Mouse (Mus musculus) frontal cortex, postnatal 14 days (tissue): ENCODE results near the gene Tmem262.

Source experiments
- DNase-seq, 2 experiments: peaks; one replicate each; pipeline ENCODE4 v3.0.0; 2022; ENCODE audit warnings: low spot score in 2 of 2

Tmem262 gene

DNA sequence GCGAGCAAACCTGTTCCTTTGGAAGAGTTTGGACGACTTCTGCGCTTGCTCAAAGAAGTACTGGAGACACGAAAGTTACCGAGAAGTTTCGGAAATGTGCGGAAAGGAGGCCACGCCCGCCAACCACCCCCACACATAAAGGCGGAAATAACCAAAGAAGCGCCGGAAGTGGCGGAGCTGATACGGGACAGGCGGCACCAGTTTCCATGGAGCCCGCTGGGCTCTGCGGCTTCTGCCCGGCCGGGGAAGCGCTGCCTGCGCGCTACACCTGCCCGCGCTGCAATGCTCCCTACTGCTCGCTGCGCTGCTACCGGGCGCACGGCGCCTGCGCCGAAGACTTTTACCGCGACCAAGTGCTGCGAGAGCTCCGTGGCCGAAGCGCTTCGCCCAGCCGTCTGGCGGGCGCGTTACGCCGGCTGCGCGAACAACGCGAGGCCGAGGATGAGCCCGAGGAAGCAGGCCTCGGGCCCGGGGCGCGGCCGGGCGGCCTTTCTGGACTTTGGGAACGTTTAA lies 18.8 kb upstream of the Tmem262 start, which contains the start of gene Znhit2:
Znhit2 (plus strand) TSS at position 172 of the 513 bp plus-strand sequence.
- DNase-seq = peak; percentile 89 to 93

DNA sequence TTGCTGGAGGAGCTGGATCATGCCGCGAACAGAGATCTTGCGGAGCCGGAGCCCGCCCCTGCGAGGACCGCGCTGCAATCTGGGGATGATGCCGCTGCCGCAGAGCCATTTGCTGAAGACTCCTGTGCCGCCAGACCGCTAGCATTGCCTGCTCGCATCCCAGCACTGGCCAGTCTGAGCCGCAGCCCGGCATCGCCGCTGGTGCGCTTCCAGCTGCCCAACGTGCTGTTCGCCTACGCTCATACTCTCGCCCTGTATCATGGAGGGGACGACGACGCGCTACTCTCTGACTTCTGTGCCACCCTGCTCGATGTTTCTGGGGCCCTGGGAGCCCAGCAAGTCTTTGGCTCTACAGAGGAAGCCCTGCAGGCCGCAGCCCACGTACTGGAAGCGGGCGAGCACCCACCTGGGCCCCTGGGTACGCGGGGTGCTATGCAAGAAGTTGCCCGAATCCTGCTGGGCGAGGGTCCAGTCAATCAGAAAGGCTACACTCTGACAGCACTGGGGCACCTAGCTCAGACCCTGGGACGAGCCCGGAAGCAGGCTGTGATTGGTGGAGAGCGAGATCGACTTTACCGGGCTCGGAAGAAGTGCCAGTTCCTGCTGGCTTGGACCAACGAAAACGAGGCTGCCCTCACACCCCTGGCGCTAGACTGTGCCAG lies 18.1 kb upstream of the Tmem262 start:
- DNase-seq = no peak

DNA sequence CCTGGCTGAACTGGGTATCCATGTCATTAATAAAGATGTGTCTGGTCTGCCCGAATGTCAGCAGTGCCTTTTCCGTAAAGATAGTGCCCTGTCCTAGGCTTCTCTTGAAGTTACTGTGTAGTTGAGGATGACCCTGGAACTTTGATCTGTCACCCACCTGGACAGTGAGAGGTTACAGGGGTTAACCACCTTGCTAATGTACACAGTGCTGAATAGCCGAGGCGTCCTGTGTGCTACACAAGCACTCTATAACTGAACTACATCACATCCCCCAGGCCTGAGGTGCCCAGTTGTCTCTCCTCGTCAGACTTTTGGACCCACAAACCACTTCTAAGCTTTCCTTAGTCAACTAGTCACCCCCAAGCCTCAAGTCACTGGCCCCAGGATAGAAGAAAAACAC lies 17.4 kb upstream of the Tmem262 start:
- no peak for DNase-seq

DNA sequence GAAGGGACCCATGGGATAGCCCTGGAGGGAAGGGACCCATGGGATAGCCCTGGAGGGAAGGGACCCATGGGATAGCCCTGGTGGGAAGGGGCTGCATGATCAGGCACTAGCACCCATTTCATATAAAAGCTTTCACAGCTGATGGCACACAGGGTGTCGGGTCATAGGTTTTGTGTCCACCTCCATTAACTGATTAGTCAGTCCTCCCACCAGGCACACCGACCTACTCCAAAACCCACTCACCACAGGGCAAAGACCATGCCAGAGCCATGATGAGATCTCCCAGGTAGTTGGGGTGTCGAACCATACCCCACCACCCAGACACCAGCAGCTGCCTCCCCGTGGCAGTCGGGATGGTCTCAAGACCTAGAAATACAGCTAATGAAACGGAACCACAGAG lies 16.8 kb upstream of the Tmem262 start:
- DNase-seq = no peak

DNA sequence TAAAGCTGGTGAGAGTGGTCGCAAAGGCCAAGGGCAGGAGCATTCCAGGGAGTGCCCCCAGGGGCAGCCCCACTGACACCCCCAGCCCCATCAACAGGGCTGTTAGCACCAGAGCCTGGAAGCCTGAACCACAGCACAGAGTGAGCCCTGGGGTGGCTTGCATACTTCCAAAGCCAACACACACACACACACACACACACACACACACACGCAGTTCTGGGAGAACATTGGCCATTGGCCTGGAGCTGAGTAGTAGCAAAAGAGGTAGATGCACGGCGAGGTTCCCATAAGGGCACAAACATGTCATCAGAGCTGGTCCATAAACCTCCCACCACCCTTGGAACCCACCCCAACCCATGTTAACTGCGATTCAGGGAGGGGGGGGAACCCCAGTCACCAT lies 13.3 kb upstream of the Tmem262 start:
- DNase-seq = no peak

DNA sequence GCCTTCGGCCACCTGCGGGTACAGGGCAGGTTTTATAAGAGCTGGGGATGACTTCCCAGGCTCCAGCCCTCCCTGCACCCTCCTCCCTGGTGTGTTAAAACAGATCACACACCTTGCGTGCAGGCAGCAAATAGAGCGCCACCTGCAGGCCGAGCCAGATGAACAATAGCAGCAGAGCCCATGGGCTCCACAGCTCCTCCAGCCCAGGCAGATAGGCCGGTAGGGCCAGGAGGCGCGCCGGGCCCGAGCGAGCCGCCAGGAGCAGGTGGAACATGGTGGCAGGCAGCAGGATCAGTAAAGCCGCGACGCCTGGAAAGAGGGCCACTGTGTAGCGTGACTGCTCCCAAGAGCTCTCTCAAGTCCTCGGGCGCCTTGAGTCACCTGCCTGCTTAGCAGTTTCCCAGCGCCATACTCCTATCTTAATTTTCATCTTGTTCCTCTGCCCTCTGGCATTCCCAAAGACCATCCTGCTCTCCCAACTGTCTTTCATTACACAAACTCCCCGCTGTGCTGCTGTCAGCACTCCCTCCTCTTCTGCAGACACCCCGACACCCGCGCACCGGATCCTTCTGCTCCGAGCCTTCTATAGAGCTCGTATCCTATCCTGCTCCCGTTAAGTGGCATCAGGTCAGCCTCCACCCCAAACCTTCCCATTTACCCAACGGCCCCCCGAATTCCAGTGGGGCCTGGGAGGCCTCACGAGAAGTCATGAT lies 12.7 kb upstream of the Tmem262 start:
- peak; percentile 76 to 77 for DNase-seq

DNA sequence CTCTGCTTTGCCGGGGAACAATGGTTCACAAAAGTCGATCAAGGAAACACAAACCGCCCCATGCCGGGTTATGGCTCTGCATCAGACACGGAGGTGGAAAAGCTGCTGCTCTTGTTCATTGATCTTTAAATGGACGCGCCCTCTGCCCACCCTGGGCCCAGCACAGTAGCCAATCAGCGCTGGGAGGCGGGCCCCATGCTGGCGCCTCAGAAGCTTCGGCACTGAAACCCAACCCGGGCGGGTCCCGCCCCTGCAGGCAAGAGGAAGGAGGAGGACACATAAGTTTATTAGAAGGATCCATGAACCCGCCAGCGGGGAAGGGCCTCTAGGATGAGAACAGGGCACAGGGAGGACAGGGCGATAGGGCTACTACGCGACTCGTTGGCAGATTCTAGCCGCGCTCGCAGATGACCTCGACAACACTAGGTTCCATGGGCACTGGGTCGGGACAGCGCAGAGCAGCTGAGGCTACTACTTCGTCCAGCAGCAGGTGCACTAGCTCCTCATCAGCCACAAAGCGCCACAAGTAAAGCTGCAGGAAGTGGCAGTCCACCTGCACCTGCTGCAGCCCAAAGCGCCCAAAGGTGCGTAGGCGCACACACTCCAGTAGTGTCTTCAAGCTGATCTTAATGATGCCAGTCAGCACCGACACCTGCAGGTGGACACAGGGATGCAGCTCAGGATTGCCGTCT lies 12.0 kb upstream of the Tmem262 start, which contains the start of gene Tm7sf2:
Tm7sf2 (minus strand) TSS at position 650 of the 692 bp plus-strand sequence.
- DNase-seq = peak; percentile 81 to 85

DNA sequence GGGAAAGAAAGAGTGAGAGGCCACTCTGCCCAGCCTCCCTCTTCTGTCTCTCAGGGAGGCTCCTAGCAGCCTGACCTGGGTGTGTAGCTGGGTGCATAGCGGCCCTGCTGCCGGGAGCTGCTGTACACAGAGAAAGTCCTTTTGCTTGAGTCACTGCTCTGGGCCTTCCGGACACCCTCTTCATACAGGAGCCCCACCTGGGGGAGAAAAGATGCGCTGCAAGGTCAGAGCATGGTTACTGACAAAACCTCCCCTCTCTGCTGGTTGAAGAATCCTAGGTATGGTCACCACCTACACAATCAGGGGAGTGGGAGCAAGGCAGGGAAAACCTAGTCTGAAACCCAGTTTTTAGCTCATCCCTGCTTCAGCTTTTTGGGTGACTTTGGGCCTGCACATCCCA lies 10.9 kb upstream of the Tmem262 start:
- DNase-seq = no peak

DNA sequence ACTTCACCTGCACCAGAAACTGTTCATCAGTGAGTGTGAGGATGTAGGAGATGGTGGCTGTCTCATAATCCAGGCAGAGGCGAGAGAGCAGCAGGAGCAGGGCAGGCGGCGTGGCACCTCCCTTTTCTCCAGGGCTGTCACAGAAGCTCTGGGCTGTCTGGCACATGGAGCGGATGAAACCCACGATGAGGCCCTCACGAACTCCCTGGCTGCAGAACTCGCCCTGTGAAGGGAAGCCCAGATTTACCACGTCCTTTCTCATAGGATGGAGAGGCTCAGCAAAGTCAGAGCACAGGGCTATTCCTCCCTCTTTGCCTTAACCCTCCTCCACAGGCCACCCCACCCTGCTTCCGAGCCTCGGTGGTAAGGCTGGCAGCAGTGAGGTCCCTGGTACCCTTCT lies 10.0 kb upstream of the Tmem262 start:
- DNase-seq = no peak

DNA sequence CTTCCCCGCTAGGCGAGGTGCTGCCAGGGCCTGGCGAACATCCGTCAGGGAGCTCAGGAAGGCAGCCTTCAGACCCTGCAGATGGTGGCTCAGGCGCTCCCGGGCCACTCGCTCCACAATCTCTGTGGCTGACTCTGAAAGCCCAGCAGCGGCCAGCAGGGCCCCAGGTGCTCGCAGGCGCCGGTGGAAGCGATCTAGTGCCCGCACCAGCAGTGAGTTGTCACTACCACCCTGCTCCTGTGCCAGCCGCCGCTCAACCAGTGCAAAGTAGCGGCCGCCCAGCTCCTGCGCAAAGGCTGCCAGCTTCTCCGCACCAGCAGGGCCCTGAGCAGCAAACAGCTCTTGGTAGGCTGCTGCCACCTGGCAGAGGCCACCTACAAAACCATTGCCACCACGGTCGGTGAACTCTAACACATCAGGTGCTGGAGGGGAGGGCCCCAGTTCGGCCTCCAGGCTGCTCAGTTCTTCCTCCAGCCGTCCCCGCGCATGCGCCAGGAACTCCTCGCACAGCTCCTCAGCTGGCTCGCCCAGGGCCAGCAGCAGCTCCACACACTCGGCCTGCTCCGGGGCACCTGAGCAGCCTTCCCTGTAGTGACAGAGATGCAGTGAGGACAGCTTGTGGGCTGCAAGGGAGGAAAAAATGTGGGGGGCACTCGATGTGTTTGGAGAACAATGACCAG lies 9.1 kb upstream of the Tmem262 start:
- DNase-seq = no peak

DNA sequence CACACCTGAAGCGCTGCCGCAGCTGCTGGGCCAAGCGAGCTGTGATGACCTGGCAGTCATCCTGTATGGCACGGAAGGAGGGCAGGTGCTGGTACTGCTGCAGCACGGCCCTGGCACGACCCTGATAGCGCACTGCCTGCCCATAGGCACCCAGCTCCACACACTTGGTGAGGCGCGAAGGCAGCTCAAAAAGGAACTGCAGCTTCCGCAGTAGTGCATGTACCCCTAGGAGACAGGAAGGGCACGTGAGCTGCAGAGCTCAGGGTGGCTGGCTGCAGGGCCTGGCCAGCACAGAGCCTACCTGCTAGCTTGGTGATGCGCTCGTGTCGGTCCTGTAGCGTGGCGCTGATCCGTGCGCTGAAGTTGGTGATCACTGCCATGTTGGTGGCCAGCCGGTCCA lies 8.6 kb upstream of the Tmem262 start:
- DNase-seq = no peak

DNA sequence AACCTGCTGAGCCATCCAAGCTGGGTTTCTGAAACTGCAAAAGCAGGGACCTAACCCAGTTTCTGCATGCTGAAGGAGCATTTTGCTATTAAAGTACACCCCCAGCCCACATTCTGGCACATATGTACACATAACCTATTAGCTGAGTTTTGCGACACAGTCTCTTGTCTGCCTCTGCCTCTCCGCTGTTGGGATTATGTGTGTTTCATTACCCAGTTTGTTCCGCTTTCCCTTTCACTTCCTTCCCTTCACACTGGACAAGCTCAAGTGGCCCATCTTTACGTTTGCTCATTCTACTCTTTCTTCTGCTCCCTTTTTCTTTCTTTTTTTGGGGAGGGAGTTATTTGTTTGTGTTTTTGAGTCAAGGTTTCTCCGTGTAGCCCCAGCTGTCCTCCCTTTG lies 5.9 kb upstream of the Tmem262 start:
- DNase-seq = no peak

DNA sequence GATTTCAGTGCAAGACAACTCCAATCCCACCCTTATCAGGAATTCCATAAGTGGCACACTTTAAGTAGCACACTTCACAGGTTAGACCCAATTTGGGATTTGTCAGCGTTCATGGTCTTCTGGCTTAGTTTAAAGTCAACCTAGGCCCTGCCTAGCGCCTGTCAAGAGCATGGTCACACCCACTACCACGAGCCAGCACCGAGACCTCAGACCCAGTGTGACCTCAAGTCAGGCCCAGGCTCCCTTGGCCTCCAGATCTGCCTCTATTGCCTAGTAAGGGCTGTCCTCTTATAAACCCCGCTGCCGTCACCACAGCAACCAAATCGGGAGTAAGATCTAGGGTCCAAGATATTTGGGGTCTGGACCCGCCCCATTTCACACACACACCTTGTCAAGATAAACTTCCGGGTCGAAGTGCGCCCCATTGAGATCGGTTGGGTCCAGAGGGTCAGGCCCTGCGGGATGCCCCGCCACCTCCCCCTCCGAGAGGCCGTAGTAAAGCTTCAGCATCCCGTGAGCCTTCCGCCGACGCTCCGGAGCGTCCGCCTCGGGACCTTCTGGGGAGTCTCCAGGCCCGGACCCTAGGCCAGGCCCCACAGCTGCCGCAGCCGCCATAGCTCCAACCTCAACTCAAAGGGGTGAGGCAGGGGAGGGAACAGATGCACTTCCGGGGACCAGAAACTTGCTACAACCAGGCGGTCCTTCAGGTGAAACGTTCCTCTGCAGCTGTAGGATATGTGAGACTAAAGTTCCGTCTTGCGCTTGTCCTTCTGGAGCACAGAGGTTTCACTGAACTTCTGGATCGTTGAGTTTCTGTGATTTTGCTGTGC lies 3.1 kb upstream of the Tmem262 start, which contains the start of gene Vps51:
Vps51 (minus strand) TSS at position 668 of the 830 bp plus-strand sequence.
- peak; percentile 71 to 73 for DNase-seq

DNA sequence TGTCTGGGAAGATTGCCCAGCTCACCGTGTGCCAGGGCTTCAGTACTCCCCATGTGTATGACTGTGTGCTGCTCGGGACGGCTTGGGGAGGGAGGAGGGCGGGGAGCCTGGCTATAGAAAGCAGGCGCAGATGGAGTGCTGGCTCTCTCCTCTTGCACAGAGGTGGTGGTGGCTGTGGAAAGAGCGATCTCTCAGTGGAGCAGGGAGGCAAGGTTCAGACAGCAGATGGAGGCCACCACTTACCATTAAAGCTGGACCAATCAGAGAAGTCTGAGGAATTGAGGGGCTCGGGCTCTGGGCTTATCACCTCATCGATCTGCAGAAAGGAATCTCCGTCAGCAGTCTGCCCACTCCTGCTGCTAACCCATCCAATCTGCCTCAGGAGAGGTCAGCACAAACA lies 2.3 kb downstream of the Tmem262 start, which contains the start of gene Gm28374:
Gm28374 (minus strand) TSS at position 101 of the 400 bp plus-strand sequence.
- no peak for DNase-seq

DNA sequence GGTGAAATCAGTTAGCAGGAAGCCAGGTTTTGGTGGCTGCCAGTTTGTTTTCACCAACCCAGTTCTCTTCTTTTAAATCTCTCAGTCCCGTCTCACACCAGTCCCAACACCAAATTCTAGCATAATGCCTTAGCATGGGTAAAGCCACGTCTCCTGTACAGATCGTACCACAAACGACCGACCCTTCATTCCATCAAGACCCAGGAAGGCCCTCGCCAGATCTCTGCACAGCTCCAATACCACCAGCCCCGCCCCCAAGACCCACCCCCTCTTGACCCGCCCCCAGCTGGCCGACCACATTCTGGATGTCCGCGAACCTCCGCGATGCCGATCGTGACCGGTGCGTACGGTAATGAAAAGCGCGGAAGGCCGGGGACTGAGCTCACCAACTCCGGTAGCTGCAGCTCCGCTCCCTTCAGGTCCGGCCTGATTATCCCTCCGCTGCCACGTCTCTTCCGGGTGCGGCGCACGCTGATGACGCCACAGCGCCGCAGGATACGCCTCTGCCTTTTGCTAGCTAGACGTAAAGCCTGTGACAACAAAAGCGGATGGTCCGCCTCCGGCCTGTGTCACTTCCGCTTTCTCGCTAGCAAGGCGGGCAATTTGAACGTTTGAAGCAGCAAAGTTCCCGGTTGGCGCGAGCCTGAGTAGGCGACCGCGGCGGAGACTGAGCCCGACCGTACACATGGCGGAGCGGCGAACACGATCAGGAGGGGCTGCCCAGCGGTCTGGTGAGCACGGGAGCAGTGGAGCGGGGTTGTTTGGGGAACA lies 4.8 kb downstream of the Tmem262 start, which contains the start of the genes Zfpl1 and Cdca5:
Zfpl1 (minus strand) TSS at position 479 of the 771 bp plus-strand sequence.
Cdca5 (plus strand) TSS at position 506 of the 771 bp plus-strand sequence.
- peak; percentile 94 to 96 for DNase-seq

DNA sequence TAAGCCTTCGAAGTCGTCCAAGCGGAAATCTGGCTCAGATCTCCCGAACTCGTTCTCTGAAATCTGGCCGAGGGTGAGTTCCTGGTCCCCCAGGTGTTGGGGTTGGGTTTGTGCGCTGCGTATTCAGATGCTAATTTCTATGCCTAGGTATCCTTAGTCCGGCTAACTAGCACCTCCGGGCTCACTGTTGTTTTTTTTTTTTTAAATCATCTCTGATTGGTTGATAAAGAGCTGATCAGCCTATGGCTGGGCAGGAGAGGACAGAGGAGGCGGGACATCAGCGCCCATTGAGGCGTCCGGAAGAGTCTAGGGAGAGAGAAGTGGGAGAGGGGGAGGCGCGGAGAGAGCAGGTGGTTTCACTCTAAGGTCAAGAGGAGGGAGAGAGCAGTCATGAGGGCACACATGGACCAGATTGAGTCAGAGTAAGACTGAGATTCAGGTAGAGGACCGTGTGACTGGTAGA lies 5.6 kb downstream of the Tmem262 start:
- no peak for DNase-seq

DNA sequence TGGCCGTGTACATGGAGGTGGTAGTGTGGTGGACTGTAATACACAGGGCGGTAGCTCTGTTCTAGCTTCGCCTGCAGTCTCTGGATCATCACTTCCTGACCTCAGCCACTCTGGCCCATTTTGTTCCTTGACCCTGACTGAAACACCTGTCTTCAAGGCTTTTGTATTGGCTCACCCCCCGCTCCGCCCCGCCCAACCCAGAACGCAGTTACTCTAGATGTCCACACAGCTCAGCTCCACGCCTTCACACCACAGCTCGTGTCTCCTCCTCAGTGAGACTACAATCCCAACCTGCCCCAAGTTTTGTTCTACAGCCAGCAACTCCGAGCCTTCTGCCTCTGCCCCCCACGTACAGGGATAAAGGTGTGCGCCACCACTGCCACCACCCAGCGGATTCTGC lies 9.0 kb downstream of the Tmem262 start:
- no peak for DNase-seq

DNA sequence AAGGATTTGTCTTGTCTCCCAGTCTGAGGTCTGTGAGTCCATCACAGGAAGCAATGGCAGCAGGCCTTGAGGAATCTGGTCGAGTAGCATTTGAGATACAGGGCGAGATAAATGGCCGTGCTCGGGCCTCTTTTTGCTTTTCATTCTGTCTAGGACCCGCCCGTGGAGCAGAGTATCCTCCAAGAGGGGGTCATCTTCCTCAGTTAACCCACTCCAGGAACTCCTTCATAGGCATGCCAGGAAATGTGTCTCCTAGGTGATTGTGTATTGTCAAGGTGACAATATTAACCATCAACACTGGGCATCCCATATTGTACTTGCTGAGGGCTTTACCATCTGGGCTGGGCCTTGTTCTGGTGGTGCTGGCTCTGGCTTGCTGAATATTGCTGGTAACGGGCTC lies 14.3 kb downstream of the Tmem262 start, which contains the start of gene AC131692.1:
AC131692.1 (plus strand) TSS at position 301 of the 400 bp plus-strand sequence.
- no peak for DNase-seq

DNA sequence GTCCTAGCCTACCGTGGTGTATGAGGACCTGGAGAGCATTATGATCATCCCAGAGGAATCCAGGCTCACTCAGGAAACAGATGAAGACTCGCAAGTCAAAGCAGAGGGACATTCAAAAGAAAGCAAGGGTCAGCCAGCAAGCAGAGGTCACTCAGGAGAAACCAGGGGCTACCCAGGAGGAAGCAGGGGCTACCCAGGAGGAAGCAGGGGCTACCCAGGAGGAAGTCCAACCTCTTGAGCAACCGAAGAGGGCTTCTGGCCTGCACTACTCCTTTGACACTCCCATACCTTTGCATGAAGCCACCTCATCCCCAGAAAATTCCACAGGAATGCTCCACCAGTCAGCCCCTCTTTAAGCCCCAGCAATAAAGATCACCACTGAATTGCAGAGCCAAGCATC lies 18.0 kb downstream of the Tmem262 start:
- DNase-seq = no peak

DNA sequence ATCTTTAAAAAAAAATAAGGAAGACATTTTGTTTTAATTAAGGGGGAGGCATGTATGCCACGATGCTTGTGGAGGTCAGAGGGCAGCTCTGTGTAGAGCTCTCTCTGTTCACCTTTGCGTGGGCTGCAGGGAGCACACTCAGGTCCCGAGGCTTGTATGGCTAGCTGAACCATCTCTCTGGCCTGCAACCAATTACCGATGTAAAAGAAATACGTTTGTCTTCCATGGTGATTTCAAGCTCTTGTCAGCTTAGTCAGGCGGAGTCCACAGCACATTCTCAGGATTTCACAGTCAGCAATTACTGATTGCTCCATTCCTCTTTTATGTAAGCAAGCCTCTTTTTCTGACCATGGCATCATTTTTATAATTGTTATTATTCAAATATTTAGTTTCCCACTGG lies 21.4 kb downstream of the Tmem262 start:
- no peak for DNase-seq
